Comparison of ENCODE assay signal across 16 mouse cellular contexts in genomic region chr13:58733615-58734014, GRCm38 (mm10).
"Had no signal": no experiment of that assay in that cellular context is flagged by ENCODE, and none has a peak within 500 bp of the region (broad histone marks: within the 10 kb centered on the region; RNA-seq: fewer than 3 reads in every experiment).

No protein-coding gene starts in this region.

- H3K4me1 ChIP-seq: stomach, embryonic 15.5 days had no signal

- H3K27me3 ChIP-seq: neural tube, embryonic 12.5 days; neural tube, embryonic 13.5 days; neural tube, embryonic 15.5 days; stomach, embryonic 15.5 days had no signal

- H3K4me3 ChIP-seq: neural tube, embryonic 12.5 days; neural tube, embryonic 13.5 days; neural tube, embryonic 15.5 days; stomach, embryonic 15.5 days had no signal

- H3K9ac ChIP-seq: neural tube, embryonic 12.5 days; neural tube, embryonic 13.5 days; neural tube, embryonic 15.5 days; stomach, embryonic 15.5 days had no signal

- H3K36me3 ChIP-seq: neural tube, embryonic 12.5 days; neural tube, embryonic 13.5 days; neural tube, embryonic 15.5 days; stomach, embryonic 15.5 days had no signal

- DNase-seq: retina, postnatal 1 day; right cerebral cortex, adult 18-20 months; right cerebral cortex, postnatal 14 days; right cerebral cortex, postnatal 25 days; spleen, adult 18-20 months; thymus, adult 18-20 months; thymus, adult 2 months; thymus, postnatal 14 days; thymus, postnatal 25 days; thymus, postnatal 36 days; thymus, postnatal 4 days had no signal

- H3K9me3 ChIP-seq: neural tube, embryonic 12.5 days; neural tube, embryonic 13.5 days; neural tube, embryonic 15.5 days; stomach, embryonic 15.5 days had no signal

- H3K27ac ChIP-seq: neural tube, embryonic 12.5 days; neural tube, embryonic 13.5 days; neural tube, embryonic 15.5 days; stomach, embryonic 15.5 days; stomach, postnatal 0 days had no signal
